Mouse (Mus musculus) brown adipose tissue, adult 24 weeks (tissue): Measurements from ENCODE around the gene Cfap74. TPM values are rescaled to one million over a fixed set of nuclear protein-coding genes. Genes with fewer than 3 reads are reported as not detected.
A peak's percentile ranks its signal among the peaks of the same experiment; 100 is the strongest.
"Not testable (repeated sequence)": the region's sequence is repeated elsewhere in the genome, so short reads cannot be mapped to it uniquely, and the experiment has no call there.

ENCODE experiments used
- H3K27ac ChIP-seq: fragments of 200-500 bp; replicated peaks from 2 replicates; pipeline ENCODE4 v1.5.1; 2012; ENCODE audit warnings: low read depth, mild to moderate bottlenecking, low read length
- H3K4me1 ChIP-seq: fragments of 200-500 bp; 2 replicates; pipeline ENCODE4 v1.6.1; 2012; ENCODE audit warnings: low read length, mixed read lengths; ENCODE audit not compliant: control insufficient read depth, insufficient read depth, insufficient read length
- H3K4me3 ChIP-seq: fragments of 200-500 bp; 2 replicates; pipeline ENCODE4 v1.5.1; 2012; ENCODE audit warnings: low read depth, mild to moderate bottlenecking, low read length, moderate library complexity; ENCODE audit not compliant: insufficient read depth
- polyA plus RNA-seq: library from polyadenylated mRNA; stranded (reverse); fragments of >200 nt; gene quantifications from 2 replicates; pipeline ENCODE4 v1.2.4, GENCODE M21; 2012; ENCODE audit not compliant: missing spikeins, insufficient read depth, insufficient read length

Gene Cfap74
- polyA plus RNA-seq, 1 experiment, result not detected

DNA sequence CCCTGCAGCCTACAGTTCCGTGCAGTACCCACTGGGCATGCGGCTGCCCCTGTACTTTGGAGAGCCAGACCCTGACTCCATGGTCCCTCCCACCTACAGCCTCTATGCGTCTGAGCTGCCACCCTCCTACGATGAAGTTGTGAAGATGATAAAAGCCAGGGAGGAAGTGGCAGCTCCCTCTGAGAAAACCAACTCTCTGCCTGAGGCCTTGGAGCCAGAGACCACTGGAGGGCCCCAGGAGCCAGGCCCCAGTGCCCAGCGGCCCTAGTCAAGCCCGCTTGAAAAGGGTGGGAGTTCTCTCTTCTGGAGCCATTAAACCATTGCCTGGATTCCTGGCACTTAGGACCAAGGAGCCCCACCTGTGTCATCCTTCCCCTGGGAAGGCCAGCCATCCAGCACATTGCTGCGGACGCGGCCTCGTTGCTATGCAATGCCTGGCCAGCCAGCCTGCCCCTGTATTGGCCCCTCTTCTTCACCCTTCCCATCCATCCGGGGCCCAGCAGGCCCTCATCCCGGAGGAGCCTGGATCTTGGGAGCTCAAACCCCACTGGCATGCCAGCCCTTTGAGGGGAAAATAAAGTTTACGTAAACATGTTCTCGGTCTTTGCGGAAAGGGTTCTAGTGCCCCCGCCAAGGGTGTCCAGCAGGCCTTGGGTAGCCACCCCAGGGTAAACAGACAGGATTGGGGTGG, 61.4 kb downstream of the Cfap74 start:
- H3K27ac ChIP-seq, result no peak overlapping the region
- no peak overlapping the region for H3K4me3 ChIP-seq
- peaks cover 10% of the 10 kb centered on the region; the same call in 1 of the 2 replicates for H3K4me1 ChIP-seq

DNA sequence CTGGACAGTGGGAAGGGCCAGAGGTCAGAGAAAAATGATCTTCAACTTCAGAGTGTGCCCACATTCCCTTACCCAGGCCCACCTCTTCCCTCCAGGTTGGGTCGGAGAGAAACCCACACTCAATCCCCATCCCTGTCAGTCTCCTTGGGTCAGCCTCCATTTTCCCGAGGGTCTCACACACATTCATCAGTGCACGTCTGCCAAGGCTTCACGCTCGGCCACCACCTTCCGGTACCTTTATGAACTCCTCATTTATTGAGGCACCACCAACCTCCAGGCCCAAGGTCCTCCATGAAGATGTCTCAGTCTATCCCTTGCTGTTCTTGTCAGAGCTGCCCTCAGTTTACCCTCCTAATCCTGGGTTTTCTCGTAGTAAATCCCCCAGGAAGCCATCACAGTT, 62.0 kb downstream of the Cfap74 start:
- Histone ChIP-seq H3K27ac (no peak overlapping the region), H3K4me1 (peaks cover 10% of the 10 kb centered on the region; the same call in 1 of the 2 replicates), H3K4me3 (no peak overlapping the region)

DNA sequence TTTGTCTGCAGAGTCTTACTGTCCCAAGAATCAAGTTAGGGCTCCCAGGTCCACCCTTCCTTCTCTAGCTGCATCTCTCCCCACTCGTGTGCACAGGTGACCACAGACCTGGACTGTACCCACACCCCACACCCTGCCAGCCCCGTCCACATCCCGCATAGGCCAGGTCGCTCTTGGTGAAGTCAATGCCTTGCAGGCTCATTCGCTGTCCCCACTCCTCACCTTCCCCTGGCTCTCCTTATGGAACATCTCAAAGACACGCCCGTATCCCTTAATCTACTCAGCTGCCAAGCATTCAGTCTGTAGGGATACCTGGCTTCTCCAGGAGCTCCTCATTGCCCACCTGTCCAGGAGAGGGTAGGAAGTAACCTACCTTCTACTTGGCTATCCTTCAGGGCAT, 62.4 kb downstream of the Cfap74 start:
- no peak overlapping the region for H3K27ac ChIP-seq
- H3K4me3 ChIP-seq, result no peak overlapping the region
- peaks cover 10% of the 10 kb centered on the region; the same call in 1 of the 2 replicates for H3K4me1 ChIP-seq

DNA sequence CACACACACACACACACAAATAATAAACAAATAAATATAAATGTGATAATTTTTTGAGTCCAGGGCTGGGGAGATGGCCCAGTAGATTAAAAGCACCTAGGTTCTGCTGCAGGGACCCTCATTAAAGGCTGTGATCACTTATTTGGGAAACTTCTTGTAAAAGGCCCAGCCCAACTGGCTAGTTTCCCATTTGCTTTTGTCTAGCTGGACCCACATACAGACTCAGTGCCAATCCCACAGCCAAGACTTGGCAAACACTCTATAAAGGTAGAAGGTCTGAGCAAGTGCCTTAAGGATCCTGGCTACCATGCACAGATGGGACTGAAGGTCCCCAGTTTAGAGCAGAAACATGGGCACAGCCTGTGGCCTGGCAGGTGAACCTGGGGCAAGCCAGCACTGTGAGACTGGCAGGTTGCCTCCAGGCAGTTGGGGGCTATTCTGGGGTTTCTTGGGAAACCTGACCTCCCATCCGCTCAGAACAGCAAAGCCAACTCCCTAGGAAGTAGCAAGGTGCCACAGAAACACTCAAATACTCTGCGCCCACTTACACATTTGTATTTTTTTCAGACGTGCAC, 63.8 kb downstream of the Cfap74 start:
- Histone ChIP-seq H3K27ac (no peak overlapping the region), H3K4me1 (peaks cover 10% of the 10 kb centered on the region; the same call in 1 of the 2 replicates)

DNA sequence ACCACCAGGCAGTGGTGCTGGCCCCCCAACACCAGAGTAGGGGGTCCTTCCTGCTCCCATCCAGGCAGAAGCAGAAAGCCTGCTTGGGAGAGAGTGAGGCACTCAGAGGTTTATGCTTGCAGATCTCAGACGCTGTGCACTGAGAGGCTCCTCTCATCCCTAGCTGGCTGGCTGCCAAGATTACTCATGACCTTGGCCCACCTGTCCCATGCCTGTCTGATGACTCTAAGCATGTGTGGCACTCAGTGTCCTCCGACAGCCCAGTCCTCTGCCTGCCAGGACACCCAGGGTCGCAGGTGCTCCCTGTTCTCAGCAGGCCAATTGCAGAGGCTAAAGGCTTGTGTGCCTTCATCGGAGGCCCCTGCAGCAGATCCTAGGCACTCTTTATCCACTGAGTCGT, 64.3 kb downstream of the Cfap74 start:
- H3K27ac ChIP-seq, result no peak overlapping the region
- H3K4me1 ChIP-seq, result peaks cover 10% of the 10 kb centered on the region; the same call in 1 of the 2 replicates
- no peak overlapping the region for H3K4me3 ChIP-seq

More for the DNA sequence above, 63.8 kb downstream of the Cfap74 start:
- H3K4me3 ChIP-seq, result no peak overlapping the region

DNA sequence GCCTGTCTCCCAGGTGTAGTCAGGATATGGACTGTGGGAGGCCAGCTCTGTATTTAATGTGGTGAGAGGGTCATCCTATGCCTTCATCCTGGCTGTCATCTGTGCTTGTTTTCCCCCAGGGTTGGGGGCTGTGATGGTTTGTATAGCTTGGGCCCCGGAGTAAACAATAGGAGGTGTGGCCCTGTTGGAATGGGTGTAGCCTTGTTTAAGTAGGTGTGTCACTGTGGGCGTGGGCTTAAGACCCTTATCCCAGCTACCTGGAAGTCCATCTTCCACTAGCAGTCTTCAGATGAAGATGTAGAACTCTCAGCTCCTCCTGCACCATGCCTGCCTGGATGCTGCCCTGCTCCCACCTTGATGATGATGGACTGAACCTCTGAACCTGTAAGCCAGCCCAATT, 64.8 kb downstream of the Cfap74 start:
- H3K4me3 ChIP-seq, H3K27ac ChIP-seq, H3K4me1 ChIP-seq: not testable (repeated sequence)

DNA sequence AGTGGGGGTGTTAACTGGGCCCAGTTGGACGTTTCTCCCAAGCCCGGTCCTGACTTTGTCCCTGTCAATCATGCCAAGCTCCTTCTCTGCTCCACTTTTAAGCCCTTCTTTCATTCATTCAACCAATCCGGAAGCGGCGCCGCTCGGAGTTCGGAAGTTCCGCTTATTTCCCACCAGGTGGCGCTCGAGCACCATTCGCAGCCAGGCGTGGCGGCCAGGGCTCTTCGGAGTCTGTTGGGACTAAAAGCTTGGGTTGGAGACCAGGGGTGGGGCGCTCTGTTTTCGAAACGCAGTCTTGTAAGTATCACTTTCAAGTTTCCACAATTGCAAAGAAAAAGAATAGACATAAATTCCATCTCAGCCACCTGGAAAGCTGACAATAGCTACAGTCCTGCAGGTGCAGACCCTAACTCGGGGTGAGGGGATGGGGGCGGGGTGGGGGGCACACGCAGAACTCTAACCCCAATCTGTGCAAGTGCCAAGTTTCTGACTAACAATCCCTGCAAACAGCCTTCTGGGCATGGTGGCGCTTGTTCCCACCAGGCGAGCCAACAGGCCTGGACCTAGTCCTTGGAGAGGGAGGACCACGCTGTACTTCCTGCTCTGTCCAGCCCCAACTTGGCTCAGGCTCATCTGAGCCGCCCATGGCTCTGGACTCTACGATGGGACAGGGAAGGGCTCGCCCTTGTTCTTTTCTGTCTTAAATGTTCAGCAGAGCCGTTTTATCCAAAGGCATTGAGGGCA, 72.6 kb downstream of the Cfap74 start:
- H3K4me3 ChIP-seq, result 0 out of 2 replicates have a peak overlapping the region, but pooled peaks have one; percentile 22
- H3K4me1 ChIP-seq, result peaks cover 18% of the 10 kb centered on the region
- H3K27ac ChIP-seq, result peak overlapping the region; percentile 40

DNA sequence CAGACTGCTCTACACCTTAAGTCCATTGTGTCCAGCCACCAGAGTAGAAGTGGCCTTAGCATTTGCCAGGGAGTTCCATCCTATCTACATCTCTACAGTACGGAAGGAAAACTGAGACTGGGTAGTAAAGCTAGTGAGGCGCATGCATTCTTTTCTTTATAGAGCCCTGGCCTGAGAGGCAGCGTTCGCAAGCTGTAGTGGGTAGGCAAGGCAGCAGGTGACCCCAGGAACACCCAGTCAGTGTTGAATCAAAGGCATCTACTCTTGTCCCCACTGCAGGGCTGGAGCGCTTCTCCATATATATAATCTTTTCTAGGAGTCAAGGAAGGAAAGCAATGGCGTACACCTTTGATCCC, 73.1 kb downstream of the Cfap74 start:
- H3K4me3 ChIP-seq, result 0 out of 2 replicates have a peak overlapping the region, but pooled peaks have one; percentile 22
- H3K4me1 ChIP-seq, result peaks cover 23% of the 10 kb centered on the region
- H3K27ac ChIP-seq, result peak overlapping the region; percentile 40

DNA sequence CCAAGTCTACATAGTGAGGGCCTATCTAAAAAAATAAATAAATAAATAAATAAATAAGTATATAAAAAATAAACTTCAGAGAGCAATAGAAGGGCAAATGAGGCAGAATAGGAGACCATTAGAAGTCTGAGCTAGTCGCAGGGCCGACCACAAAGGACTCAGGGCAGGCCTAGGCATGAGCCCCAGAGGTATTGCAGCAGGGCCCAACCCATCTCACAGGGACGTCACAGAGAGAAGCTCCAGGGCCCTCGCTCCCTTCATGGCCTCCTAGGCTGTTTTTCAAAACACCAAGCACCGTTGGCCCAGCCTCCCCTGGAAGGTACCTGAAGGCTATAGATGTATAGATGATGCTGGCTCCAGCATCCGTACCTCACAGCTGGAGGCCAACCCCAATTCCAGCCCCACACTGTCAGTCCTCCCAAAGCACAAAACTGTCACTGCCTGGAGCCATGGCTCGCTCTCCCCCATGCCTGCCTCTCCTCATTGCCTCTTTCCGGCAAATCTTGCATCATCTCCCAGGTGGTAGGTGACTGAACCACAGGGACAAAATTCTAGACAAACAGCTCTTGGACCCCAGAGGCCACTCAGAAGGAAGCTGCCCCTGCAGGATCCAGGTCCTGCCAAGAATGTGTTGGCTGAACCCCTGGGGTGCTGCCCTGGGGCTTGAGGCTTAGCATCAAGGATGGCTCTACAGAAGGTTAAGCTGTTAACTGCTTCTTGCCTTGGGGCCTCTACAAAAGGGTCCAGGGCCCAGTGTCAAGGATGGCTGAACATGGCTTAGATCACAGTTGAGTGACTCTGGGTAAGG, 73.9 kb downstream of the Cfap74 start:
- H3K4me3 ChIP-seq, result no peak overlapping the region
- H3K4me1 ChIP-seq, result peaks cover 31% of the 10 kb centered on the region
- no peak overlapping the region for H3K27ac ChIP-seq

DNA sequence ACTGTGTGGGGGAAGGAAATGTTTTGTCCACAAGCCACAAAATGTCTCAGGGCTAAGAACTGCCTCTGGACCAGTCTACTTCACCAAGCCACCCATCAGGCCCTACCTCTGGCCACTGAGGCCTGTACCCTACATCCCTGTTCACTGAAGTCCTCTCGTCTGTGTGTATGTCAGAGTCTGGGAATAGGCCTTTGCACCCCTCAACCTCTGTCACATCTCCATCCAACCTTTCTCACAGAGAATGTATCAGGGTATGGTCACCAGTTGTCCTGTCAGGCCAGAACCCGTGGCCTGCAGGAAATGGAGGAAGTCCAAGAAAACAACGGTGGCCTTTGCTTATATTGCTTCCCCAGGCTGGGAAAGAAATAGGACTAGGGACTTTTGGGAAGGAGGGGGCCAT, 76.5 kb downstream of the Cfap74 start:
- Histone ChIP-seq H3K4me1 (peaks cover 54% of the 10 kb centered on the region), H3K27ac (peak overlapping the region; percentile 29; the same call in 1 of the 2 replicates), H3K4me3 (no peak overlapping the region)

DNA sequence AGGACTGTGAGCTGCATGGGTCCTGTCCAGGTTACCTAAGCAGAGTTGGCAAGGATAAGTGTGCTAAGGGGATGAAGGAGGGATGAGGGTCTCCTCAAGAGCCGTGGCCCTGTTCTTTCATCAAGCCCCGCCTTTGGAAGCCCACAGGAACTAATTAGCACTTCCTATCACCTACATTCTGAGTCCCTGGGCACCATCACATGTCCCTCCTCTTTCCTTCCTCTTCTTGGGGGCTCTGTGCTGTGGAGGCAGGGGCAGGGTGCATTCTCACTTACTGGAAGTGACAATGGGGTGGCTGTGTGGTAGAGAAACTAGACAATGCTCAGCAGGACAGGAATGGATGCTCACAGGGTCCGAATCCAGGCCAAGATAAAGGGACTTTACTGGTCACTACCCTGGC, 78.8 kb downstream of the Cfap74 start:
- Histone ChIP-seq H3K27ac (peak overlapping the region; percentile 91), H3K4me1 (peaks cover 51% of the 10 kb centered on the region), H3K4me3 (no peak overlapping the region)

DNA sequence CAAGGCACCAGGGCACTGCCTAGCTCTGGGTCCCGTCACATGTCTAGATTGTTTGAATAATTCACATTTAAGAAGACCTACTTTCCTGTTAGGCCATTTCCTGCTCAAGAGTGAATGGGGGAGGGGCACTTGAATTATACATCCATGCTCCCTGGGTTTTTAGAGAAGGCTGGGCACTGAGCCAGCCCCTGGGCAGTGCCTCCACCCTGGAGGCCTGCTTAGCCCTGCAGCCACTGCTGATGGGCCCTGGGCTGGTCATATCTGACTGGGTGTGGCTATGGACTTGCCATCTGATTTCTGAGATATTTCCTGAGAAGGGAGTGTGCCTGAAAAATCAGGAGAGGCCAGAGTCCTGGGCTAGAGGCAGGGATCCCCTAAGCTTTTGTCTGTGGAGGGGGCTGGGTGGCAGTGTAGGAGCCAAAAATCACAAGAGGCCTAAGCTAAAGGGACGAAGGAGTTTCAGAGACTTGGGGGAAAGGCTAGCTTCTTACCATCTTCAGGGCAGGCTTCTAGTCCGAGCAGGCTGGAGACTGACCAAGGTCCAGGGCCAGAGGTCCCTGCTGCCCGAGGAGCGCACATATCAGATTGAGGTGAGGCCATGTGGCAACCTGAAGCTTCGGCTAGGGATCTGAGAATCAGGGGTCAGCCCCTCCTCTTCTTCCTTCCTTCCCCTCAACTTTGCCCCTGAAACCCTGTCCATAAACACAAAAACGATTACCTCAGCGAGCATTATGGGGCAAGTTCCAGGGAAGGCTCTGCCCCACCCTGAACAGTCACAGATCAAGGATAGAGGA, 79.4 kb downstream of the Cfap74 start:
- H3K4me3 ChIP-seq, result no peak overlapping the region
- peaks cover 51% of the 10 kb centered on the region for H3K4me1 ChIP-seq
- H3K27ac ChIP-seq, result peak overlapping the region; percentile 91

DNA sequence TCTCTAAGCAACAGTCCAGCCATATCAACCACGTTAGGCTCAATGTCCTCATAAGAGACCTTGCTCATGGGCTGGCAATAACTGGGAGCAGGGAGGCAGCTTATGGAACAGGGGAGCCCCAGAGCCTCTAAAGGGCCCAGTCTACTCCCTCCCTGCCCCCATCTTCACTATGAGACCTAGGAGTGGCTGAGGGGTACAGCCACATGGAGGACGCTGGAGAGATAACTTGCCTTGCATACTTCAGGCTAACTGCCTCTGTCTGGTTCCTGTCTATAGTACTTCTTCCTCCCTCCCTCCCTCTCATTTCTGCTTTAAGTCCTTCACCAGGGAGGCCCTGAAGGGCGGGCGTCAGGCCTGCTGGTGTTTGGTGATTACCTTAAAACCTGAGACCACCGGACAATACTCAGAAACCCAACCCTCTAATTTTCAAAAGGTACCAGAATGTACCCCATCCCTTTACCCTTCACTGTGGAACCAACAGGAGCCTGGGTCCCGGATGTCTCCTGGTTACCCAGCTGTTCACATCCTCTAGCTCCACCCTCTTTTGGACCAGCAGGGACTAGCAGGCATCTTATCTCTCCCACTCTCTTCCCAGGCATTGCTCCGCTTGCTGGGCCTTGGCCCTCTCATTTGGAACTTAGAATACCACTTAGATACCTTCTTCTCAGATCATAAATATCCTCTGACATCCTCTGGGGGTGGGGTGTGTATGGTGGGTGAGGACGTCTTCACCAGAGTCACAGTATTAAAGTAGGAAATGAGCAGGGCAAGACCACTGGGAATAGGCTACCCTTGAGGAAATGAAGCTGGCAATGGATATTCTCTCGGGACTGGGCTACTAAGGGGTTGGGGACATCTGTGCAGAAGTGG, 80.3 kb downstream of the Cfap74 start:
- Histone ChIP-seq H3K27ac (peak overlapping the region; percentile 91), H3K4me3 (no peak overlapping the region), H3K4me1 (peaks cover 52% of the 10 kb centered on the region)
